Mouse (Mus musculus): ENCODE data around the gene Kxd1. TPM values are rescaled to one million over a fixed set of nuclear protein-coding genes. Genes with fewer than 3 reads are reported as not detected.

Gene Kxd1
- polyA plus RNA-seq, 1 experiment from 2014 or later, result 49.3 TPM

DNA sequence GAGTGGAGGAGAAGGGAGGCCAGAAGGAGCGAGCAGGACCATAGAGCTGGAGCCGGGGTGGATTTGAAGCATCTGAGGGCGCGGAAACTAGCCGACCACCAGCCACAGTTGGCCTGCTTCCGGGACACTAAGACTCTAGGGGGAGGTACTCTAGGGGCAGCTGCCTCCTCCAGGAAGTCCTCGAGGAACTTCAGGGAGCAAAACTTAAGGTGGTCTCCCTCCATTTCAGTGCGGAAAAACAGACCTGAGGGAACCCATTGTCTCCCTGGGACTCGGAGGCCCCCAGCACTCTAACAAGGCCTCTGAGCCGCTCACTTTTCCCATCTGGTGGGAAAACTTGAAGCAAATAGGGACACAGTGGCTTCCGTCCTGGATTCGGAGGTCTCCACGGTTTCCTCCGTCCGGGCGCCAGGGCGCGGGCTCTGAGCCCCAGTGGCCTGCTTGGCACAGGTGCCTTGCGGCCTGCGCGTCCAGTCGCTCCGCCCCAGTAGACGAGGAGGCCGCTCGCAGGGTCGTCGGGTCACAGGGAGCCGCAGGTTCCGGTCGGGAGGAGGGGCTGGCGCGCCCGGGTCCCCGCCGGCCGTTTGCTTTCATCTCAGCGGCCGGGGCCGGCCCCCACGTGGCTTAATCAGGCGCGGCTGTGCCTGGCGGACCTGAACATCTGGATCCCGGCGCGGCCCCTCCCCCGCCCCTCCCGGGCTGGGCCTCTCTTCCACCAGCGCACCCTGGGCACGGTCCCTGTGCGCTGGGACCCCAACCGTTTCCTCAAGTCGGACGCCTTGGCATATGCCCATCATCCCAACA, 39.6 kb downstream of the Kxd1 start:
- Histone ChIP-seq H3K36me3 (no peaks in the 10 kb centered on the region), H3K27me3 (peaks cover 79% of the 10 kb centered on the region), H3K27ac (no peak overlapping the region), H3K4me2 (replicated peaks) (peak overlapping the region; percentile 90), H3K4me3 (peak overlapping the region; percentile 35), H3K9me3 (no peaks in the 10 kb centered on the region), H3K4me1 (peaks cover 68% of the 10 kb centered on the region), H3K9ac (peak overlapping the region; percentile 43)
- WGBS, result 4% methylated on average over 55 of the region's 55 CpGs
- ATAC-seq (ENCODE audit: low FRiP score, low read depth), result no peak

DNA sequence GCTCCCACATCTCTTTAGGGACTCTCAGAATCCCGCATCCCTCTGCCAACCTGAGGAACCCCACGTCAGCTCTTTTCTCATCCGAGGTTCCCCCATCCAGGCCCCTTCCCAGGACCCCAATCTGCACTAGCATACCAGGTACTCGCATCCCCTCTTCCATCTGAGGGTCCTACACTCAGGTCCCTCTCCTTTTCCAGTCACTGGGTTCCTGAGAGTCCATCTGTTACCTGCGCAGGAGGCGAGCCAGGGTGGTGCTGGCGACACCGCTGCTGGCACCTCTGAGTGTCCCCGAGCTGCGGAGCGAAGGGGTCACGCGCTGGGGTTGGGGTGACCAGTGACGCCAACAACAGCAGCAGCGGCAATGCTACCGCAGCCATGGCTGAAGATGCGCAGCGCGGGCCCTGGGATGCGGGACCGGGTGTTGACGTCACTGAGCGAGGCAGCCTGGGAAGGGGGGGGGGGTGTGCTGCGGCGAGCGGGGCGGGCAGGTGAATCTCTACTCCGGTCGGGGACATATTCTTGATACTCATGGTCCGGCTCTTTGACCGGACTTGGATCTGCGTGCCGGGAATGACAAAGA, 40.7 kb downstream of the Kxd1 start, which contains the start of gene Tmem59l:
Tmem59l (minus strand) TSS at position 418 of the 580 bp plus-strand sequence.
- Histone ChIP-seq H3K27ac (no peak within 1 kb of the TSS), H3K36me3 (no peaks in the 10 kb centered on the region), H3K4me1 (peaks cover 58% of the 10 kb centered on the region), H3K9ac (peak within 1 kb of the TSS; percentile 62), H3K9me3 (no peaks in the 10 kb centered on the region), H3K4me3 (peak within 1 kb of the TSS; percentile 40), H3K4me2 (replicated peaks) (peak within 1 kb of the TSS; percentile 90), H3K27me3 (peaks cover 67% of the 10 kb centered on the region)
- no peak for ATAC-seq (ENCODE audit: low FRiP score, low read depth)
- WGBS, result 9% methylated on average over 32 of the region's 33 CpGs

DNA sequence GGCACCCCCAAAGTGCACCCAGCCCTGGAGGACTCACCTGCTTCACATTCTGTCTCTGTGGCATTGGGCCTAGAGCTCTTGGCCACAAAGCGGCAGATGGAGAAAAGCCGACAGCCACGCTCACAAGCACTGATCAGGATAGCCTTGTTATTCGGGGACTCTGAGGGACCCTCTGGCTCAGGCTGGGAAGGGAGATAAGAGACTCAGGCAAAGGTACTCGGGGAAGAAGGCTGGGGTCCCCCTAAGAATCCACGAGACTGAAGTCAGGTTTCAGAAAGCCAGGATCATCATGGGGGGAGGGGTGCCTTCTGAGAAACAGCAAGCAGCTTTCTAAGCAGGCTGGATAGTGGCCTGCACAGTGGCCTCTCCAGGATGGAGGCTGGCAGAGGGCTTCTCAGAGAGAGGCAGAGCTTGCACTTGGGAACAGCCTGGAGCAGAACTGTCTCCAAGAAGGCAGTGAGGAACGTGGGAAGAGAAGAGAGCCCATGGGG, 41.5 kb downstream of the Kxd1 start:
- peak overlapping the region; percentile 70; the same call in 1 of the 2 replicates for H3K4me2 ChIP-seq (replicated peaks)
- peaks cover 59% of the 10 kb centered on the region for H3K27me3 ChIP-seq

DNA sequence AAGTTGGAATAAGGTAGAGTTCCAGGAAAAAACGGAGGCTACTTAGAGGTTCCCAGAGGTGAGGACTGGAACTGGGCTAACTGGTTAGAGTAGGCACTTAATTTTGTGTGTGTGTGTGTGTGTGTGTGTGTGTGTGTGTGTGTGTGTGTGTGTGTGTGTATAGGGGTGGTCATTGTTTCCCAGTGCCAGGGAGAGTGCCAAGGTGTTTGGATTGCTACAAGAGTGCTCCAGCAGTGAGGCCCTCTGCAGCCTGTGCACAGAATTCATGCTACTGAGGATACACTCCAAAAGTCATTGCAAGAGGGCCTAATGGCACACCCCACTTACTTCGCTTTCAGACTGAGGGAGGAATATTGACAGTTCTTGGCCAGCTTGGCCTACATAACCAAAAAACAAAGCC, 44.8 kb downstream of the Kxd1 start:
- no peaks in the 10 kb centered on the region for H3K9me3 ChIP-seq
- H3K36me3 ChIP-seq, result no peaks in the 10 kb centered on the region
- no peak overlapping the region for H3K27ac ChIP-seq
- H3K27me3 ChIP-seq, result peaks cover 27% of the 10 kb centered on the region
- H3K4me3 ChIP-seq, result no peak overlapping the region
- no peak for ATAC-seq (ENCODE audit: low FRiP score, low read depth)
- H3K4me1 ChIP-seq, result peaks cover 18% of the 10 kb centered on the region
- 72% methylated on average over 2 of the region's 2 CpGs for WGBS
- no peak overlapping the region for H3K9ac ChIP-seq
- no peak overlapping the region for H3K4me2 ChIP-seq (replicated peaks)

More for the DNA sequence above, 41.5 kb downstream of the Kxd1 start:
- ATAC-seq (ENCODE audit: low FRiP score, low read depth), result no peak
- Histone ChIP-seq H3K9ac (0 out of 2 replicates have a peak overlapping the region, but pooled peaks have one; percentile 19), H3K4me3 (no peak overlapping the region), H3K9me3 (no peaks in the 10 kb centered on the region), H3K36me3 (no peaks in the 10 kb centered on the region), H3K4me1 (peaks cover 50% of the 10 kb centered on the region), H3K27ac (no peak overlapping the region)
- 56% methylated on average over 7 of the region's 7 CpGs for WGBS

DNA sequence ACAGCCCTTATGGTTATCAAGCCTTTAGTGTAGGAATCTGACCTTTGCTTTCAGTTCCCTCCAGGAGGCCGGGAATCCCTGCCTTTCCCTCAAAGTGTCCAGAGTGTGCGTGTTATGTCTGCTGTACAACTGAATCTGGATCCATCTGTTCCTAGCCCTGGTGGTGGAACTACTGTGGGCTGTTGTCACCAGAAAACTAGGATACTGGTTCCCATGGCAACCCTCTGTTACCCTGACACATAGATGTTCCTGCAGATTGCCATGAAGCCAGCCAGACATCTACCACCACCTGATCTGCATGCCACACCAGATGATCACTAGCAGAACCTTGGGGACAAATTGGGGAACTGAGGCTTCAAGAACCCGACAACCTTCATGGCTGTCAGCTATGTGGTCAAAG, 45.8 kb downstream of the Kxd1 start:
- H3K4me1 ChIP-seq, result peaks cover 18% of the 10 kb centered on the region
- no peak overlapping the region for H3K9ac ChIP-seq
- peaks cover 19% of the 10 kb centered on the region for H3K27me3 ChIP-seq
- ATAC-seq (ENCODE audit: low FRiP score, low read depth), result no peak
- H3K27ac ChIP-seq, result no peak overlapping the region
- H3K36me3 ChIP-seq, result no peaks in the 10 kb centered on the region
- WGBS, result 77% methylated on average over 3 of the region's 3 CpGs
- no peaks in the 10 kb centered on the region for H3K9me3 ChIP-seq
- no peak overlapping the region for H3K4me2 ChIP-seq (replicated peaks)
- H3K4me3 ChIP-seq, result no peak overlapping the region

DNA sequence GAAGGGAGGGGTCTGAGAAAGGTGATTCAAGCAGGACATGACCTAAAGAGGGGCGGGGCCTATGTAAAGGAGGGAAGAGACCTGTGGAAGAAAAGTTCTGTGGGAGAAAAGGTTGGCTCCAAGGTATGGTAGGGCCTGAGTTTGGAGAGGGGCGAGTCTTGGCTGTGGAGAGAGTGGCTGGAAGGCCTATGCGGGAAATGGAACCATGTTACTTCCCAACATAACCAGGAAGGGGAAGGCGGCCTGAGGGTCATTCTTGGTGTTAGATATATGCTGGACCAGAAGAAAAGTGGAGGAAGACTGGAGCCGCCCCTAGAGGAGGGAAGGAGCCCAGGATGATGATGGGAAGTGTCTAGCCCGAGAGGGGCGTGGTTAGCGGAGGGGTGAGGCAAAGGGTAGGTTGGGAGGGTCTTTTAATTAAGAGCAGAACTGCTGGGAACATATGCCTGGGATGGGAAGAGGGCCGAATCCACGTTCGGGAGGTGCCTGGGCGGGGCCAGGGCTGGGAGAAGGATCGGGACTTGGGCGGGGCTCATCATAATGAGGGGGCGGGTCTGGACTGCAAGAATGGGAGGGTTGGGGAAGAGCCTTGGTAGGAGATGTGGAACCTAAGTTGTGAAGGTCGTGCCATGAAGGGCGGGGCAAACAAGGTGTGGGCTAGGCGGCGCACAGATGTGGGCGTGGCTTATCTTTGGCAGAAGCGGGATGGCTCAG, 50.3 kb downstream of the Kxd1 start:
- WGBS, result 2% methylated on average over 21 of the region's 21 CpGs
- Histone ChIP-seq H3K4me2 (replicated peaks) (peak overlapping the region; percentile 70), H3K9ac (no peak overlapping the region), H3K27ac (no peak overlapping the region), H3K9me3 (no peaks in the 10 kb centered on the region), H3K4me1 (peaks cover 23% of the 10 kb centered on the region), H3K27me3 (no peaks in the 10 kb centered on the region), H3K4me3 (peak overlapping the region; percentile 74), H3K36me3 (peaks cover 4% of the 10 kb centered on the region; the same call in 1 of the 2 replicates)
- peak; percentile 21 for ATAC-seq (ENCODE audit: low FRiP score, low read depth)

DNA sequence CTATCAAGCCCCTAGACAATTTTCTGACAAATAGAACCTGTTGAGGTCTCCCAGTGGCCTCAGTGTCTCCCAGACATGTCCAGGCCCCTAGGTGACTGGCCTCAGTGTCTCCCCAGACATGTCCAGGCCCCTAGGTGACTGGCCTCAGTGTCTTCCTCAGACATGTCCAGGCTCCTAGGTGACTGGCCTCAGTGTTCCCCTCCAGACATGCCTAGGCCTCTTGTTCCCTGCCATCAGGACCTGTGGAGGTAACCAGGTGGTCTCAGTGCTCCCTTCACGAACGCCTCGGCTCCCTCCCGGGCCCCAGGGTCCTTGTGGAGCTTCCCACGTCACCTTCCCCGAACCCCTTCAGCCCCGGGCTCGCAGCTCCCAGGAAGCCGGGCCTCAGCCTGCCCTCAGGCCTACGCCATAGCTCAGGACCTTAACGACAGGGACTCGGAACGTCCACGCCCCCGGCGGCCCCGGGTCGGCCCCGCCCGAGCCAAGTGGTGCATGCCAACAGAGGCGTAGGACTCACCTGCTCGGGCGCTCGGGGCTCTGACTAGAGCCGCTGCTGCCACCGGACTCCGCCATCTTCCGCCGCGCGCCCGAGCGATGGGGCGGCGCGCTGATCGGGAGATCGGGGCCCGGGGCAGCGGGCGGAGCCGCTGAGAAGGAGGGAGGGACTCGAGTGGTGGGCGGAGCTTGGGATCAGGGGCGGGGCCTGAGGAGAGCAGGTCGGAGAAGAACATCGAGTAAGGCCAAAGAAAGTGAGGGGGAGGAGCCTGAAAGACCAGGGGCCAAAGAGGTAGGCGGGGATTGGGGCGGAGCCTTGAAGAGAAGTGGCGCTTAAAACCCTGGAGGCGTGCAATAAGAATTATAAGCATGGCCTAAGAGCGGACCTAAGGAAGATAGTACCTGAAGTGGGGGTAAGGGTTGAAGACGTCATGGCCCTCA, 51.2 kb downstream of the Kxd1 start, which contains the start of gene Klhl26:
Klhl26 (minus strand) TSS at position 636 of the 936 bp plus-strand sequence.
- under 1% methylated on average over 53 of the region's 53 CpGs for WGBS
- Histone ChIP-seq H3K4me3 (peak within 1 kb of the TSS; percentile 74), H3K9me3 (no peaks in the 10 kb centered on the region), H3K27me3 (no peaks in the 10 kb centered on the region), H3K4me1 (peaks cover 23% of the 10 kb centered on the region), H3K27ac (no peak within 1 kb of the TSS), H3K9ac (peak within 1 kb of the TSS; percentile 89), H3K4me2 (replicated peaks) (peak within 1 kb of the TSS; percentile 70), H3K36me3 (peaks cover 4% of the 10 kb centered on the region; the same call in 1 of the 2 replicates)
- peak; percentile 92 for ATAC-seq (ENCODE audit: low FRiP score, low read depth)

DNA sequence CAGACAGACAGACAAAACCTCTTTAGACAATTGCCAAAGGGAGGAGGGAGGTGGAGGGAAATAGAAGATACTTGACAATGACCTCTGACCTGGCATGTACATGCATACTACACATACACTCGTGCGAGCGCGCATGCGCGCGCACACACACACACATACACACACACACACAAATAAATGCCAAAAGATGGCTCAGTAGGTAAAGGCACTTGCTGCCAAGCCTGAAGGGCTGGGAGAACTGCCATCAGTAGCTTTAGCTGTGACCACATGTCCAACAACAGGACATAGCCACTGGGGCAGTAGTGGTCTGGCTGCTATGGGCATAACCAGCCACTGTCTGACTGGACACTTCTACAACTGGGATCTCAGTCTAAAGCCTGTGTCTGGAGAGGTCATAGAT, 55.9 kb downstream of the Kxd1 start:
- H3K4me1 ChIP-seq, result peaks cover 43% of the 10 kb centered on the region
- ATAC-seq (ENCODE audit: low FRiP score, low read depth), result no peak
- H3K27ac ChIP-seq, result no peak overlapping the region
- H3K9me3 ChIP-seq, result no peaks in the 10 kb centered on the region
- peaks cover 9% of the 10 kb centered on the region for H3K36me3 ChIP-seq
- H3K4me3 ChIP-seq, result no peak overlapping the region
- 95% methylated on average over 7 of the region's 7 CpGs for WGBS
- H3K4me2 ChIP-seq (replicated peaks), result no peak overlapping the region
- no peak overlapping the region for H3K9ac ChIP-seq
- no peaks in the 10 kb centered on the region for H3K27me3 ChIP-seq

DNA sequence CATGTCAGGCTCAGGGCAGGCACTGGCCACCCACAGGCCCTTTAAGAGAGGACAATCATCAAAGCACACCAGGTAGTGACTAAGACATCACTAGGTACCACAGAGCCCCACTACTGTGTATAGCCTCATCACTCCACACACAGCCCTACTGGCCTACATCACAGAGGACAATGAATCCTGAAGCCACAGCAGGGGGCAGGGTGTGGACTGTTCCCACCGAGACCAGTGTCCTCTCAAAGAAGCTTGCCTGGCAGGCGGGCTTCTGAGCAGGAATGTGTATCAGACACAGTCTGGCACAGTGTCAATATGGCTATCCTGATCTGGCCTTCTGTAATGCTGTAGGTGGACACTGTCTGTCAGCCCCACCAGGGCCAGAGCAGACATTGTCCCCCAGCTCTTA, 57.8 kb downstream of the Kxd1 start:
- ATAC-seq (ENCODE audit: low FRiP score, low read depth), result no peak
- Histone ChIP-seq H3K4me1 (peaks cover 31% of the 10 kb centered on the region), H3K9ac (peak overlapping the region; percentile 21; the same call in 1 of the 2 replicates), H3K36me3 (peaks cover 20% of the 10 kb centered on the region), H3K4me2 (replicated peaks) (no peak overlapping the region), H3K9me3 (no peaks in the 10 kb centered on the region), H3K27ac (no peak overlapping the region), H3K27me3 (no peaks in the 10 kb centered on the region), H3K4me3 (no peak overlapping the region)
- WGBS, result 73% methylated on average over 2 of the region's 2 CpGs

DNA sequence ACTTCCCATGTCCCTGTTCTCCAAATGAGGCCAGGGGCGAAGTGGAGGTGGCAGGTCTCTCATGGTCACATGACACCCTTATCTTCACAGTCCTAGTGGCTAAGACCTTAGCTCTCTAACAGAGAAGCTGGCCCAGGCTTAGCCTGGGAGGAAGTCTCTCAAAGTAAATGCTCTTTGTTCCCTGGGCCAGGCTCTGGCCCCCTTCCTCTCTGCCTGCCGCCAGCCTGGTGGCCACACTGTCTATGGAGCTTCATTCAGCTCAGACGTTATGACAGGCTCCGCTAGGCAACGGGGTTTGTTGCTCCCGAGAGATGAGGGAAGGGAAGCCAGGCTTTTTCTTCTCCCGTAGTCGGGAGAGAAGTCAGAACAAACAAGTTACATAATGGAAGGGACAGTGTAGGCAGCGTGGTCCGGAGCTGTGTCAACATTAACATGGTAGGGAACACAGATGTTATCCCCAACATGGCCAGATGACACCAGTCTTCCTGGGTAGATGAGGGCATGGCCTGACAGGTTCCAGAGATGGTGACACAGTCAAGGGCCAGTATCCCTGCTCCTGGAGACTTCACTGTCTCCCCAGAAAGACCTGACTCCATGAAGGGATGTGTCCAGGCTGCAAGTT, 58.4 kb downstream of the Kxd1 start:
- H3K27me3 ChIP-seq, result no peaks in the 10 kb centered on the region
- H3K4me2 ChIP-seq (replicated peaks), result no peak overlapping the region
- 61% methylated on average over 10 of the region's 10 CpGs for WGBS
- H3K9ac ChIP-seq, result no peak overlapping the region
- H3K4me1 ChIP-seq, result peaks cover 31% of the 10 kb centered on the region
- no peak for ATAC-seq (ENCODE audit: low FRiP score, low read depth)
- no peaks in the 10 kb centered on the region for H3K9me3 ChIP-seq
- no peak overlapping the region for H3K4me3 ChIP-seq
- peaks cover 20% of the 10 kb centered on the region for H3K36me3 ChIP-seq
- no peak overlapping the region for H3K27ac ChIP-seq

DNA sequence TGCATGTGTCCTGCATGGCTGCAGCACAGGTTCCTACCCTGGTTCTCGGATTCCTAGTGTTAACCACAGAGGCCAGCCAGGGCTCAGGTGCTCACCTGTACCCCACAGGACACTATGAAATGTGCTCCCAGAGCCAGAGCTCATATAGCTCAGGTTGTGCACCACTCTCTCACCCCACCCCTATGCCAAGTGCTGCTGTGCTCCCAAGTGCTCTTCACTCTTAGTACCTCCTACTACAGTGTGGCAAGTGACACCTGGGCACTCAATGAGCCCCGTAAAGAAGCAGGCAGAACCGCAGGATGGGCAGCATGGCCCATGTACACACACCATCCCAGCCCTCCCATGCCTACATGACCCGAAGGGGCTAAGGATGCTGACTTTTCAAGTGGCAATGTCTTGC, 59.0 kb downstream of the Kxd1 start:
- WGBS, result 90% methylated on average over 4 of the region's 4 CpGs
- peaks cover 31% of the 10 kb centered on the region for H3K4me1 ChIP-seq
- no peaks in the 10 kb centered on the region for H3K9me3 ChIP-seq
- no peak overlapping the region for H3K4me2 ChIP-seq (replicated peaks)
- H3K4me3 ChIP-seq, result no peak overlapping the region
- H3K27me3 ChIP-seq, result no peaks in the 10 kb centered on the region
- H3K36me3 ChIP-seq, result peaks cover 20% of the 10 kb centered on the region
- H3K27ac ChIP-seq, result no peak overlapping the region
- no peak for ATAC-seq (ENCODE audit: low FRiP score, low read depth)
- no peak overlapping the region for H3K9ac ChIP-seq
